Mouse (Mus musculus) CH12.LX (cell line): ENCODE data around the gene 4930442H23Rik. TPM values are rescaled to one million over a fixed set of nuclear protein-coding genes. Genes with fewer than 3 reads are reported as not detected.

Source experiments
- DNase-seq: peaks from one replicate; pipeline ENCODE4 v3.0.0-alpha.2; 2013; ENCODE audit errors: extremely low read depth
- H3K27ac ChIP-seq: 2 replicates; pipeline ENCODE4 v1.5.1; 2012; ENCODE audit warnings: low read depth, mild to moderate bottlenecking, control low read depth, moderate library complexity; ENCODE audit not compliant: insufficient read depth
- H3K27me3 ChIP-seq: replicated peaks from 2 replicates; pipeline ENCODE3; 2012; ENCODE audit warnings: inconsistent platforms
- H3K36me3 ChIP-seq, 2 experiments: replicated peaks in 1 of 2; 2 replicates each; pipeline versions ENCODE3 to v1.6.1; 2012; ENCODE audit warnings: inconsistent platforms in 1 of 2, low read length in 1 of 2, mild to moderate bottlenecking in 1 of 2, mixed read lengths in 1 of 2, moderate library complexity in 1 of 2; ENCODE audit not compliant: control insufficient read depth in 1 of 2, insufficient read depth in 1 of 2
- H3K4me1 ChIP-seq, 2 experiments: 2 replicates each; pipeline ENCODE4 v1.6.1; 2012; ENCODE audit warnings: inconsistent platforms in 1 of 2, moderate library complexity in 1 of 2; ENCODE audit not compliant: insufficient read depth in 2 of 2, control insufficient read depth in 1 of 2
- H3K4me2 ChIP-seq: 2 replicates; pipeline ENCODE4 v1.6.1; 2012; ENCODE audit warnings: low read depth, mild to moderate bottlenecking, control low read depth; ENCODE audit not compliant: poor library complexity, insufficient read depth, severe bottlenecking
- H3K4me3 ChIP-seq, 3 experiments: fragments of 150-350 bp in 1 of 3; sonication (generic) in 1 of 3; replicated peaks in 1 of 3; 2 replicates each; pipeline versions ENCODE3 to v1.5.1; 2011 to 2012; ENCODE audit warnings: low read depth in 2 of 3, low read length in 2 of 3, mild to moderate bottlenecking in 2 of 3, moderate library complexity in 2 of 3, control low read depth in 1 of 3, improper control_type of control experiment in 1 of 3, inconsistent platforms in 1 of 3, mixed read lengths in 1 of 3; ENCODE audit not compliant: poor library complexity in 1 of 3
- H3K79me2 ChIP-seq: replicated peaks from 2 replicates; pipeline ENCODE4 v1.6.1; 2012; ENCODE audit warnings: mild to moderate bottlenecking, moderate library complexity; ENCODE audit not compliant: control insufficient read depth, poor library complexity, insufficient read depth, severe bottlenecking; ENCODE audit errors: extremely low read depth
- H3K9ac ChIP-seq: 2 replicates; pipeline ENCODE4 v1.6.1; 2012; ENCODE audit warnings: low read depth, mild to moderate bottlenecking, control low read depth, moderate library complexity; ENCODE audit not compliant: insufficient read depth
- H3K9me3 ChIP-seq: replicated peaks from 2 replicates; pipeline ENCODE3; 2012; ENCODE audit warnings: low read length, inconsistent platforms, mixed read lengths
- CHD1 ChIP-seq: IDR thresholded peaks from 2 replicates; pipeline ENCODE4 v1.6.1; 2012; ENCODE audit warnings: low read depth, low read length, improper control_type of control experiment, inconsistent platforms
- CHD2 ChIP-seq: IDR thresholded peaks from 2 replicates; pipeline ENCODE4 v1.6.1; 2011; ENCODE audit warnings: low read length, improper control_type of control experiment
- CTCF ChIP-seq, 2 experiments: IDR thresholded peaks in 1 of 2; conservative IDR thresholded peaks in 1 of 2; 2 replicates each; pipeline ENCODE4 v1.5.1; 2011 to 2012; ENCODE audit warnings: low read depth in 2 of 2, low read length in 2 of 2, improper control_type of control experiment in 1 of 2, inconsistent platforms in 1 of 2, mild to moderate bottlenecking in 1 of 2, moderate library complexity in 1 of 2
- ELF1 ChIP-seq: IDR thresholded peaks from 2 replicates; pipeline ENCODE4 v1.6.1; 2014; ENCODE audit warnings: low read depth, mild to moderate bottlenecking, inconsistent platforms, low read length, improper control_type of control experiment
- EP300 ChIP-seq: IDR thresholded peaks from 2 replicates; pipeline ENCODE4 v1.6.1; 2011; ENCODE audit warnings: low read length, improper control_type of control experiment
- GABPA ChIP-seq: IDR thresholded peaks from 2 replicates; pipeline ENCODE4 v1.6.1; 2012; ENCODE audit warnings: low read depth, low read length, improper control_type of control experiment, inconsistent platforms; ENCODE audit not compliant: insufficient replicate concordance
- HCFC1 ChIP-seq: IDR thresholded peaks from 2 replicates; pipeline ENCODE4 v1.6.1; 2012; ENCODE audit warnings: low read depth, mild to moderate bottlenecking, inconsistent platforms, low read length, improper control_type of control experiment
- MXI1 ChIP-seq: IDR thresholded peaks from 2 replicates; pipeline ENCODE4 v1.6.1; 2011; ENCODE audit warnings: mild to moderate bottlenecking, low read depth, low read length, improper control_type of control experiment
- MYC ChIP-seq: IDR thresholded peaks from 2 replicates; pipeline ENCODE4 v1.6.1; 2011; ENCODE audit warnings: low read depth, mild to moderate bottlenecking, improper control_type of control experiment, low read length
- NRF1 ChIP-seq: IDR thresholded peaks from 2 replicates; pipeline ENCODE4 v1.6.1; 2014; ENCODE audit warnings: low read depth, mild to moderate bottlenecking, inconsistent platforms, low read length, improper control_type of control experiment, moderate library complexity
- PAX5 ChIP-seq: IDR thresholded peaks from 2 replicates; pipeline ENCODE4 v1.6.1; 2012; ENCODE audit warnings: low read length, inconsistent platforms, mixed read lengths
- POLR2A ChIP-seq: IDR thresholded peaks from 2 replicates; pipeline ENCODE4 v1.6.1; 2011; ENCODE audit warnings: low read depth, mild to moderate bottlenecking, improper control_type of control experiment, low read length
- POLR2AphosphoS2 ChIP-seq: IDR thresholded peaks from 2 replicates; pipeline ENCODE4 v1.6.1; 2011; ENCODE audit warnings: low read depth, low read length, improper control_type of control experiment
- TBP ChIP-seq: conservative IDR thresholded peaks from 2 replicates; pipeline ENCODE4 v1.6.1; 2011; ENCODE audit warnings: low read depth, low read length, improper control_type of control experiment
- UBTF ChIP-seq: IDR thresholded peaks from 2 replicates; pipeline ENCODE4 v1.6.1; 2012; ENCODE audit warnings: low read depth, mild to moderate bottlenecking, inconsistent platforms, low read length, improper control_type of control experiment, moderate library complexity
- USF2 ChIP-seq: conservative IDR thresholded peaks from 2 replicates; pipeline ENCODE4 v1.6.1; 2011; ENCODE audit warnings: low read depth, low read length, improper control_type of control experiment
- ZKSCAN1 ChIP-seq: IDR thresholded peaks from 2 replicates; pipeline ENCODE4 v1.6.1; 2012; ENCODE audit warnings: low read depth, inconsistent platforms, low read length, improper control_type of control experiment, borderline replicate concordance
- dilution Hi-C: fragments of 300-500 bp; cut with MboI; formaldehyde crosslinking; loops from 2 replicates; pipeline ENCODE4 v1.14.3; 2020; ENCODE audit warnings: low sequenced_read_pairs; ENCODE audit not compliant: extremely low pct_unique_long_range_greater_than_20kb, extremely low pct_ligation_motif_present
- in situ Hi-C: fragments of 300-500 bp; cut with MboI; formaldehyde crosslinking; loops from 3 replicates; pipeline ENCODE4 v1.14.3; 2019; ENCODE audit warnings: low sequenced_read_pairs, low pct_ligation_motif_present, low pct_unique_long_range_greater_than_20kb, mixed read lengths
- polyA plus RNA-seq: library from polyadenylated mRNA; unstranded; fragments of >175 nt; gene quantifications from 2 replicates; pipeline ENCODE4 v1.2.1, GENCODE M21; 2012; ENCODE audit warnings: low read depth; ENCODE audit not compliant: insufficient read length
- total RNA-seq, 2 experiments: library from RNA; depleted of rRNA; stranded (reverse); fragments of 300-350 nt in 1 of 2; fragments of >200 nt in 1 of 2; gene quantifications; 2 replicates each; pipeline ENCODE4 v1.2.3; 2012 to 2014

Gene 4930442H23Rik
- total and polyA plus RNA-seq, 3 experiments = 0.27 TPM; not detected in 2

- peaks cover 10% of the 10 kb centered on the region for H3K27me3 ChIP-seq
- peaks cover 0 to 1% of the 10 kb centered on the region in 2 experiments for H3K36me3 ChIP-seq
- no peak overlapping the region for H3K9ac ChIP-seq
- H3K9me3 ChIP-seq = peaks cover 8% of the 10 kb centered on the region
- peaks cover 6 to 13% of the 10 kb centered on the region in 2 experiments; a peak in 3 of 4 replicates for H3K4me1 ChIP-seq
- dilution Hi-C loops (no loop called here), in situ Hi-C loops (no loop called here)
- no peak overlapping the region for H3K4me2 ChIP-seq
- no peak overlapping the region for H3K27ac ChIP-seq
- no peak for DNase-seq
- no peak overlapping the region for H3K4me3 ChIP-seq
- TF ChIP-seq ZKSCAN1 (no peak), UBTF (no peak), CTCF (conservative IDR thresholded peaks at IDR 0.05 in 1 of 2, IDR thresholded peaks at IDR 0.05 in 1 of 2; ENCODE audit: low read depth in 2 of 2, low read length in 2 of 2) (peak; percentile 25 to 32; a peak in 3 of 4 replicates), CHD1 (no peak), CHD2 (no peak)
- H3K79me2 ChIP-seq = no peaks in the 10 kb centered on the region
Observed at GRCm38 (mm10) chr10:81210154-81210553, 26.5 kb upstream of the 4930442H23Rik start.

GRCm38 (mm10) chr10:81204137-81204536, 20.5 kb upstream of the 4930442H23Rik start:
- H3K4me2 ChIP-seq = no peak overlapping the region
- H3K9ac ChIP-seq = no peak overlapping the region
- no peaks in the 10 kb centered on the region for H3K27me3 ChIP-seq
- H3K79me2 ChIP-seq = no peaks in the 10 kb centered on the region
- TF ChIP-seq MXI1 (no peak), MYC (no peak), USF2 (no peak), POLR2A (no peak), NRF1 (no peak), GABPA (no peak), HCFC1 (no peak), POLR2AphosphoS2 (no peak), EP300 (no peak), ZKSCAN1 (no peak), TBP (no peak), ELF1 (no peak), PAX5 (no peak)
- TF ChIP-seq, all 38 proteins: peak for 0
- dilution Hi-C loops = no loop called here
- no peaks in the 10 kb centered on the region for H3K36me3 ChIP-seq
- in situ Hi-C loops = loop anchor here (5.0 kb wide), 1 partner anchor 33 kb away; no protein-coding TSS in a partner anchor
- H3K9me3 ChIP-seq = peaks cover 10% of the 10 kb centered on the region
- H3K27ac ChIP-seq = no peak overlapping the region
- no peak overlapping the region for H3K4me3 ChIP-seq
- DNase-seq = no peak
- H3K4me1 ChIP-seq = peaks cover 27 to 41% of the 10 kb centered on the region in 2 experiments
